ENCODE assay signal across 19 mouse cellular contexts in genomic region chr6:144286122-144286521, GRCm38 (mm10).
A peak's percentile ranks its signal among the peaks of the same experiment; 100 is the strongest.
DNase-seq lines count a peak whose midpoint lies in the region; ATAC-seq and TF ChIP-seq lines count a peak whose summit lies in the region.
"Had no signal": no experiment of that assay in that cellular context is flagged by ENCODE, and none has a peak within 500 bp of the region (broad histone marks: within the 10 kb centered on the region; RNA-seq: fewer than 3 reads in every experiment).

No protein-coding gene starts in this region.

- no peak overlapping the region for H3K27ac ChIP-seq in forebrain, embryonic 13.5 days
- no peak overlapping the region for H3K27ac ChIP-seq in forebrain, embryonic 11.5 days (ENCODE audit: low read depth, low read length)
- H3K27ac ChIP-seq in forebrain, postnatal 0 days (ENCODE audit: low read depth, low read length): no peak overlapping the region
- H3K27ac ChIP-seq: embryonic facial prominence, embryonic 10.5 days; hindbrain, embryonic 13.5 days; intestine, embryonic 15.5 days; limb, embryonic 12.5 days; liver, embryonic 13.5 days; lung, embryonic 15.5 days; stomach, postnatal 0 days had no signal

- H3K9me3 ChIP-seq in forebrain, embryonic 13.5 days (replicated peaks): no peaks in the 10 kb centered on the region
- H3K9me3 ChIP-seq in forebrain, embryonic 11.5 days (ENCODE audit: control insufficient read depth, low read length): no peaks in the 10 kb centered on the region; the same call in 1 of the 2 replicates
- no peaks in the 10 kb centered on the region for H3K9me3 ChIP-seq in forebrain, postnatal 0 days (ENCODE audit: low read length)
- H3K9me3 ChIP-seq: embryonic facial prominence, embryonic 10.5 days; hindbrain, embryonic 13.5 days; intestine, embryonic 15.5 days; limb, embryonic 12.5 days; lung, embryonic 15.5 days had no signal

- H3K27me3 ChIP-seq in forebrain, embryonic 13.5 days: no peaks in the 10 kb centered on the region
- no peaks in the 10 kb centered on the region for H3K27me3 ChIP-seq in forebrain, embryonic 11.5 days (ENCODE audit: control insufficient read depth, insufficient read depth, low read length)
- H3K27me3 ChIP-seq in forebrain, postnatal 0 days (ENCODE audit: insufficient read depth, low read length): no peaks in the 10 kb centered on the region
- H3K27me3 ChIP-seq: intestine, embryonic 15.5 days; limb, embryonic 12.5 days; liver, embryonic 13.5 days; lung, embryonic 15.5 days; megakaryocyte, embryonic 14.5 days had no signal

- no peak overlapping the region for H3K4me2 ChIP-seq in forebrain, embryonic 13.5 days
- no peak overlapping the region for H3K4me2 ChIP-seq in forebrain, embryonic 11.5 days (ENCODE audit: low read depth, low read length, severe bottlenecking)
- no peak overlapping the region for H3K4me2 ChIP-seq in forebrain, postnatal 0 days (ENCODE audit: low read depth)
- H3K4me2 ChIP-seq: hindbrain, embryonic 13.5 days; intestine, embryonic 15.5 days; limb, embryonic 12.5 days; liver, embryonic 13.5 days; lung, embryonic 15.5 days had no signal

- no peak overlapping the region for H3K4me3 ChIP-seq in forebrain, embryonic 13.5 days
- no peak overlapping the region for H3K4me3 ChIP-seq in forebrain, embryonic 11.5 days (ENCODE audit: low read depth, low read length)
- H3K4me3 ChIP-seq in forebrain, postnatal 0 days (ENCODE audit: low read depth, low read length): no peak overlapping the region
- H3K4me3 ChIP-seq: embryonic facial prominence, embryonic 10.5 days; hindbrain, embryonic 13.5 days; intestine, embryonic 15.5 days; limb, embryonic 12.5 days; liver, embryonic 13.5 days; lung, embryonic 15.5 days; megakaryocyte, embryonic 14.5 days had no signal

- DNase-seq in adrenal gland, adult 2 months: peak; percentile 5
- no peak for DNase-seq in adrenal gland, postnatal 25 days
- no peak for DNase-seq in forebrain, embryonic 11.5 days (ENCODE audit: low spot score)
- peak; percentile 50 for DNase-seq in lung, postnatal 10 days
- no peak for DNase-seq in lung, postnatal 4 days
- peak; percentile 77 for DNase-seq in forebrain, postnatal 0 days
- DNase-seq in ovary, postnatal 14 days (ENCODE audit: low spot score): no peak
- DNase-seq: gastrocnemius, postnatal 25 days; heart, postnatal 14 days; liver, embryonic 13.5 days had no signal

- no peaks in the 10 kb centered on the region for H3K36me3 ChIP-seq in forebrain, embryonic 13.5 days (ENCODE audit: poor library complexity, severe bottlenecking)
- H3K36me3 ChIP-seq in forebrain, embryonic 11.5 days (ENCODE audit: control insufficient read depth, insufficient read depth, low read length): no peaks in the 10 kb centered on the region
- H3K36me3 ChIP-seq in forebrain, postnatal 0 days (ENCODE audit: insufficient read depth): no peaks in the 10 kb centered on the region
- H3K36me3 ChIP-seq: embryonic facial prominence, embryonic 10.5 days; hindbrain, embryonic 13.5 days; intestine, embryonic 15.5 days; limb, embryonic 12.5 days; liver, embryonic 13.5 days; lung, embryonic 15.5 days had no signal

- peak; percentile 27; the same call in 1 of the 2 replicates for ATAC-seq in forebrain, embryonic 13.5 days
- ATAC-seq in forebrain, embryonic 11.5 days (replicated peaks; ENCODE audit: low FRiP score): no peak
- peak; percentile 23; the same call in 1 of the 2 replicates for ATAC-seq in forebrain, postnatal 0 days
- ATAC-seq: intestine, embryonic 15.5 days; midbrain, embryonic 16.5 days had no signal

- no peak for TF ChIP-seq CTCF in forebrain, postnatal 0 days (IDR thresholded peaks at IDR 0.05; ENCODE audit: low read depth)

- WGBS in forebrain, embryonic 13.5 days: 78% methylated on average over 4 of the region's 4 CpGs
- 88% methylated on average over 4 of the region's 4 CpGs for WGBS in forebrain, embryonic 11.5 days
- WGBS in forebrain, postnatal 0 days: 55% methylated on average over 4 of the region's 4 CpGs

- H3K9ac ChIP-seq in forebrain, embryonic 13.5 days: no peak overlapping the region
- H3K9ac ChIP-seq in forebrain, embryonic 11.5 days (ENCODE audit: low read length): no peak overlapping the region
- no peak overlapping the region for H3K9ac ChIP-seq in forebrain, postnatal 0 days
- H3K9ac ChIP-seq: hindbrain, embryonic 13.5 days; intestine, embryonic 15.5 days; limb, embryonic 12.5 days; liver, embryonic 13.5 days; lung, embryonic 15.5 days had no signal

- H3K4me1 ChIP-seq in forebrain, embryonic 13.5 days: 0 out of 2 replicates have a peak, but pooled peaks cover 6% of the 10 kb centered on the region
- no peaks in the 10 kb centered on the region for H3K4me1 ChIP-seq in forebrain, embryonic 11.5 days (replicated peaks; ENCODE audit: control insufficient read depth, insufficient read depth, low read length)
- peaks cover 7% of the 10 kb centered on the region; the same call in 1 of the 2 replicates for H3K4me1 ChIP-seq in forebrain, postnatal 0 days (ENCODE audit: insufficient read depth)
- H3K4me1 ChIP-seq: intestine, embryonic 15.5 days; liver, embryonic 13.5 days; lung, embryonic 15.5 days had no signal

Comparison
In these comparisons a context has a peak if more than half of its experiments do, and no peak if none do; other contexts are left out.
1. DNase-seq: peak in adrenal gland, adult 2 months (single experiment), lung, postnatal 10 days (single experiment) and forebrain, postnatal 0 days (single experiment); none in adrenal gland, postnatal 25 days (single experiment), forebrain, embryonic 11.5 days (single experiment), lung, postnatal 4 days (0 of 2) and ovary, postnatal 14 days (single experiment).